Mouse (Mus musculus): ENCODE data around the gene Oasl2.
"Not testable (repeated sequence)": the region's sequence is repeated elsewhere in the genome, so short reads cannot be mapped to it uniquely, and the experiment has no call there.

DNA sequence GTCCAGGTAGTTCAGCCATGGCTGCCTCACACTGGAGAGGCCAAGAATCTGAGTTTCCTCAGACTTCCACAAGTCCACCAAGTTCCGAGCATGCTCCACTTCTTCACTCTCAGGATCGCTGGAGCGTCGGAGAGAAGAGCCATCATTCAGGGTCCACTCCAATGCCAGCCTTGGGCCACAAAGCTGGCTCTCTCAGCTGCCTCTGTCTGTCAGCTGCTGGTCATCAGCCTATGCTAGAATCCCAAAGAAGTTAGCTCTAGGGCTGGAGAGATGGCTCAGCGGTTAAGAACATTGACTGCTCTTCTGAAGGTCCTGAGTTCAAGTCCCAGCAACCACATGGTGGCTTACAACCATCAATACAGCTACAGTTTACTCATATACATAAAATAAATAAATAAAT is 20.6 kb downstream of the Oasl2 start:
- TF ChIP-seq CTCF, EP300 (IDR thresholded peaks at IDR 0.05; ENCODE audit: low read depth): not testable (repeated sequence)

Measured in liver, embryonic 14.5 days (tissue).